Mouse (Mus musculus): Measurements from ENCODE around the gene Ctdspl.
A peak's percentile ranks its signal among the peaks of the same experiment; 100 is the strongest.

Gene Ctdspl

GRCm38 (mm10) chr9:118926111-118926650 lies at the start of gene Ctdspl:
Gene Ctdspl, plus strand, starts transcription at chr9:118926453.
- DNase-seq (ENCODE audit: low spot score in 2 of 2), result peak; percentile 45 to 46

DNA sequence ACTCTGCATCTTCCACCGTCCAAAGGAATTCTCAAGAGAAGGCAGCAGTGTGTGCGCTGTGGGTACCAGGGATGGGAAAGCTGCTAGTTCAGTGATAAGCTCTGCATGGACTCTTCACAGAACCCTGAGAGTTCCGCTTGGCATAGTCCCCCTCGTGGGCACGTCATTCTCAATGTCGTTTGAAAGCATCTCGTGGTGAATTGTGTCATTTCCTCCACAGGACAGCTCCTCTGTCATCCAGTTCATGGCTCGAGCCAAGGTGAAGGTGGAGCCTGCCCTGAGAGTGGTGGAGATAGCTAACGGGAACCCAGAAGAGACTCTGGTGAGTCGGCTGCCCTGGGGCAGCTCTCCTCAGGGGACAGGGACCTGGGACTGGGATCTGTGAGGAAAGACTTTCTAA lies 49.4 kb upstream of the Ctdspl start:
- DNase-seq (ENCODE audit: low spot score in 2 of 2), result no peak

DNA sequence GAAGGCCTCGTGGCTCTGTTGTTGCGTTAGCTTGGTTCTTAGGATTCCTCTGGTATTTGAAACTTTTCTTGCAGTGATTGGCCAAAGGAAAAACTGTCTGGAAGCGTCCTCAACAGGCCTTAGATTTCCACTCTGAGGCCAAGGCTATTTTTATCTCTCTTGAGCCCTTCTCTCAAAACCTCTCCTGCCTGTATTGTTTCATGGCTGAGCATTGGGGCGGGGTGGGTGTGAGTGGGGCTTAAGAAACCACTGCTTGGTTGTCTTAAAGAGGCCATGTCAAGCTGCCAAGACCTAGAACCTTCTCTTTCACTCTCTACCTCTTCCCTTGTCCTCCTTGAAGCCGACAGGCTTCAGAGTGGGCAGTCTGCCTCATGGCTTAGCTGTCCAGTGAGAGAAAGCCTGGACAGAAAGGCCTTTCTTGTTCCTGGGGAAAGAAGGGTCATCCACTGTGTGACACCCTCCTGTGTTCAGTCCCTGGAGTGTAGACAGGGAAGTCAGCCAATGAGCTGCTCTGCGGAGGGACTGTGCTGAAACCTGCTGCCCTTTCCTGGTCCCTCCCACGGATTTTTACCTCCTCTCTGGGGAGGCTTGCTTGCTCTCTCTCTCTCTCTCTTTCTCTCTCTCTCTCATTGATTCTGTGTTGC lies 48.8 kb upstream of the Ctdspl start:
- no peak for DNase-seq (ENCODE audit: low spot score in 2 of 2)

DNA sequence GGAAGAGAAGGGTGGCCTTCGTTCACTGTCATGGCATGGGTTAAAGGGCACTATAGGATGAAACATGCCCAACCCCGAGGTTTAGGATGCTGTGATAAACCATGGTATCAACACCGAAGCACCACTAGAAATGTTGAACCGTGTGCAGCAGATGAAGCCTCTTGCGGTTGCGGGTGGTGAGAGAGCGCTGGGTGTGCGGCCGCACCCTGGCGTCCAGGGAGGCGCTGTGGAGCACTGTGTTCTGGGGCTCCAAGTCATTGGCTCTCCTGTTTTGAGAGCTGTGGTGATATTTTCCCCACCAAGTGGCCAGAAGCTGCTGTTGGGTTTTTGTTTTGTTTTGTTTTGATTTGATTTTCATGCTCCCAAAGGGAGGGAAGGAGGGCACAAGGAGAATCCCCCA lies 47.7 kb upstream of the Ctdspl start:
- no peak for DNase-seq (ENCODE audit: low spot score in 2 of 2)

DNA sequence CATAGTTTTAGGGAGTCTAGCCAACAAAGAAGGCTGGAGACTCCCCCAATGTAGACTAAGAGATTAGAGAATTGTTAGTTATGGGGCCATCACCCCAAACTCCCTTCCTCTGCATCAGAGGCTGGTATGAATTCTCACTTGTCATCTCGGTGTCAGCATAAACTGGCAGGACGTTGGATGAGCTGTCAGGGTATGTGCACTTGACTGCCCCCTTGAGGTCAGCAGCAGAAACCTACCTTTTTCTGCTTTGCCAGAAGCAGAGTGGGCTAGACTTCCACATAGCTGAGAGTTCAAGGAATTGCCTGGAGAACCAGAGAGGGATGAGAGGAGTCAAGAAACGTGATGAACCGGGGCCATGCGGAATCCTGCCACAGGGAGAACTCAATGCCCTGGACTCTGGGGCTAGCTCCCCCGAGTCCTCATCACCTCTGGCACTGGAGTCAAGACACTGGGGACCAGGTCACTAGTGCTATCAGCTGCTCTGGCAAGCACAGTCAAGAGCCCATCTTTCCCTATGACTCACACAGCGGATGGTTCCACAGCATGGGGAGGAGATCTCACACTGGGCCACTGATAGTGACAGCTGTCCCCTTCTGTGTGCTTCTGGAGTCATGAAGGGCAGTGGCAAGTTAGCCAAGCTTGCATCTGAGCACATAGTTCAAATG lies 44.8 kb upstream of the Ctdspl start:
- no peak for DNase-seq (ENCODE audit: low spot score in 2 of 2)

DNA sequence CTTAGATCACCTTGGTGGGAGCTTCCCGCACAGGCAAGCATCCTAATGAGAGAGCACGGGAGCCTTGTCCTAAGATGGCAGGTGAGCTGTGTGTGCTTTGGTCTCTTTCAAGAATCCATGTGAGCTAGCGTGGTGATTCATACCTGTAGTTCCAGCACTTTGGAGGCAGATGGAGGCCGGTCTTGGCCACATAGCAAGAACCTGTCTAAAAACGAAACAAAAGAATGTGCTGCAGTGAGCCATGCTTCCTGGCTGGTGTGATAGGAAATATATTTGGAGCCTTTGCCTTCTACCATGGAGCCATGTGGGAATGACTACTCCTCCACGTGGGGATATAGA lies 44.3 kb upstream of the Ctdspl start:
- no peak for DNase-seq (ENCODE audit: low spot score in 2 of 2)

DNA sequence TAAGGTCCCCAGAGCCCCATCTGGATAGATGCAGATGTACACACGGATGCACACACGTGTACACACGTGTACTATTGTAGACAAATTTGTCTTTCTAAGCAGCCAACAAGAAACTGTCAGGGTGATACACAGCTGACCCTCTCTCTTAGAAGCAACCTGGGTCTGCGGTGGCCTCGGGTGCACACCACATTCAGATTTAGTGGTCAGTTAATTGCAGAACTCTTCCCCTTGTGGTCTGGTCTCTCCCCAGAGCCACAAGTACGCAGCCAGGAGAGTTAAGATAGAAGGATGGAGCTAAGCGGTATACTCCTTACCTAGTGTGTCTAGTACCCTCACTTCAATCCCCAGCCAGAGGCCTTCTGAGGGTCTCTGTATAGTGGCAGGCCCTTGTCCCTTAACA lies 43.1 kb upstream of the Ctdspl start:
- no peak for DNase-seq (ENCODE audit: low spot score in 2 of 2)

DNA sequence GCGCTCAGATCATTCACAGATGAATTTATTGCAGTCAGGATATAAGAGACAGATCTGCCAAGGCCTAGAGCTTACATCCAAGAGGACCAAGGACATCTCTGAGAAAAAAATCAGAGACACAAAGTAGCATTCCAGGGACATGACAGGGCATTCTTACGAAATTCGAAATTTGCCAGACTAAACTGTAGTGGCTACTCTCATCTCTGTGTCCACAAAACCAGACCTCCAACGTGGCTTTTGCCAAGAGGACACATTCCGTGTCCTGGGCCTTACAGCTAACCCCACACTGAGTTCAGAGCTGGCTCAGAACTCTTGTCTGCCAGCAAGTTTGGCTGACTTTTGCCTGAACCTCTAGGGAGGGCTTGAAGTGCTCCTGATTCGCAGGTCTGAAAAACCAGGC lies 40.5 kb upstream of the Ctdspl start:
- DNase-seq (ENCODE audit: low spot score in 2 of 2), result no peak

- no peak for DNase-seq (ENCODE audit: low spot score in 2 of 2)
These were observed 39.1 kb upstream of the Ctdspl start for GRCm38 (mm10) chr9:118887201-118887600.

DNA sequence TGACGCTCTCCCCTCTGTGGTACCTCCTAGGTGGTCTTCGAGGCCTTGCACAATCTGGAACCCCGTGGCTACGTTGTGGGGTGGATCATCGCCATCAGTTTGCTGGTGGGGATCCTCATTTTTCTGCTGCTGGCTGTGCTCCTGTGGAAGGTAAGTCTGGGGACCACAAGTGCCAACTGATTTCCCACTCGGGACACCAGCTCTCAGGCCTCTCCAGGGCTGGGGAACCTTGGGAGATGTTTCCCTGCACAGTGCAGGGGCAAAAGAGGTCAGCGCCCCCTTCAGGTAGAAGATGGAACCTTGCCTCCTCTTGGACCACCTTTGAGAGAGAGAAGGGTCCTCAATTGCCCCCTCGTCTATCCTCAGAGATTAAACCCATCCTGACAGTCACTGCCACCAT lies 38.5 kb upstream of the Ctdspl start:
- DNase-seq (ENCODE audit: low spot score in 2 of 2), result no peak

- DNase-seq (ENCODE audit: low spot score in 2 of 2), result no peak
These were observed 36.1 kb upstream of the Ctdspl start for GRCm38 (mm10) chr9:118890149-118890548.

DNA sequence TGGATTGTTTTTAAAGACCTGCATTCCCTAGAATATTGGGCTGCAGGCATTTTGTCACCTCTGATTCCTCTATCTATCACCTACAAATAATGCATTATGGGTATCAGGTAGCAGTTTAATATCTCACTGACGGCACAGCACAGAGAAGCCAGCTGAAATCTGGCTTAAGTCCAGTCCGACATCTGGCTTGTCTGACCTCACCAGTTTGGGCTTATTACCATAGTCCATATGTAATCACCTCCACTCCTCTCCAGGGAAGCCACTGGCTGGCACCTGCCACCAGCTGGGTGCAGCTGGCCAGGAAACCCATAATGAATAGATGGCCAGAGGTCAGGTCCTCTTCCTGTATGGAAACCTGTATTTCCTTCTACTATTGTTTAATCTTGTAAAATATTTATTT lies 35.6 kb upstream of the Ctdspl start:
- DNase-seq (ENCODE audit: low spot score in 2 of 2), result no peak

DNA sequence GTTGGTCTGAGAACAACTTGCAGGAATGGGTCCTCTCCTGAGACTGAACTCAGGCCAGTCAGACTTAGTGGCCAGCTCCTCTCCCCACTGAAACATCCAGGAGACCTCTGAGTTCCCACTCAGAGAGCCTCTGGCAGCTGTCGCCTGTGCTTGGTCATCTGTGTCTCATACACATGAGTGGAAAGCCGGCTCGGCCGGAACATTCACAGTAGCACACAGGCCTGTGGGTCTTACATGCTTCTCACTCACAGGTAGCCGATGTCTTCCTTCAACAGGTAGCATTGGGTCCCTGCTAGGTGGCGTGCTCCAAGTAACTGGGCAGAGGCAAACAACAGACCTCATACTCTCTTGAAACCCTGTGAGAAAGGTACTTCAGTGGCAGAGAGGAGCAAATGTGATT lies 35.2 kb upstream of the Ctdspl start:
- DNase-seq (ENCODE audit: low spot score in 2 of 2), result no peak

DNA sequence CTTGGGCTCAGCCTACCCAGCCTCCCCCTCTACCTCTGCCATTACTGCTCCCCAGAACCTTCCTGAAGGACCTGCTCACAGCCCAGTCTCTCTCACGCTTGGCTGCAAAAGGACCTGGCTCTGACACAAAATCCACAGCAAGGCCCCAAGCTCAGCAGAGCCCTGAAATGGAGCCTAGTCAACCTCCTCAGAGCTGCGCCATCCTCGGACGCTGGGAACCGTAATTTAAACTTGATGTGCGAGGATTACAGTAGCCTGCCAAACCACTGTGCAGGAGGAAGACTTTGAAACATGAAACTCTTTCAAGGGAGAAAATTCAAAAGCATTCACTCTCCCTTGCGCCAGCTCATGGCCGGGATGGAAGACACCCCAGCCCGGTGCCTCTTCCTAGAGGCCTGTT lies 34.7 kb upstream of the Ctdspl start:
- DNase-seq (ENCODE audit: low spot score in 2 of 2), result no peak

DNA sequence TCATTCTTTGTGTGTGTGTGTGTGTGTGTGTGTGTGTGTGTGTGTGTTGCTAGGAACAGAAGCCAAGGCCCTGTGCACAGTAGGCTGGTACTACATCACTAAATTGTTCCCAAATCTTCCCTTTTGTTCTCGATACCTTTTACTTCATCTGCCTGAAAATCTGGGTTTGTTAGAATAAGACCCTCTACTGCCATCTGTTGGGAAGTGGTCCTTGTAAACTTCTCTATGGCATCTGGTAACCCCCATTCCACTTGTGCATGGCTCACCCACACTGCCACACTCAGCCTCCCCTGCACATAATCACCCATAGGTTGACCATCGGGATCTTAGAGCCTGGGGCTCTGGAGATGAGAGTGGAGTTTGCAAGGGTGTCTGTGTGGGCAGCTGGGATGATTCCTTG lies 31.2 kb upstream of the Ctdspl start:
- DNase-seq (ENCODE audit: low spot score in 2 of 2), result no peak

- DNase-seq (ENCODE audit: low spot score in 2 of 2), result no peak
These were observed 25.6 kb upstream of the Ctdspl start for GRCm38 (mm10) chr9:118900677-118901076.

- DNase-seq (ENCODE audit: low spot score in 2 of 2), result no peak
These were observed 24.3 kb upstream of the Ctdspl start for GRCm38 (mm10) chr9:118901917-118902316.

GRCm38 (mm10) chr9:118907934-118908620 lies 18.2 kb upstream of the Ctdspl start:
- peak; percentile 77 to 78 for DNase-seq (ENCODE audit: low spot score in 2 of 2)

GRCm38 (mm10) chr9:118913048-118913447 lies 13.2 kb upstream of the Ctdspl start:
- no peak for DNase-seq (ENCODE audit: low spot score in 2 of 2)

DNA sequence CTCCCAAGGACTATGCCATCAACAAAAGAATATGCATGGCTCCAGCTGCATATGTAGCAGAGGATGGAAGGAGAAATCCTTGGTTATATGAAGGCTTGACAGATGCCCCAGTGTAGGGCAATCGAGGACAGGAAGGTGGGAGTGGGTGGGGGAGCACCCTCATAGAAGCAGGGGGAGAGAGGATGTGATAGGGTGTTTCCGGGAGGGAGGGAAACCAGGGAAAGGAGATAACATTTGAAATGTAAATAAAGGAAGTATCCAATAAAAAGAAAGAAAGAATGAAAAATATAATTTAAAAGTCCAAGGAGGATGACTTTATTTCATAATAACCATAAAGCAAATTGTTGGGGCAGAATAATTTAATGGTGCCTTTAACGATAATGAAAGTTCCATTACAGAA lies 12.6 kb upstream of the Ctdspl start:
- DNase-seq (ENCODE audit: low spot score in 2 of 2), result no peak

DNA sequence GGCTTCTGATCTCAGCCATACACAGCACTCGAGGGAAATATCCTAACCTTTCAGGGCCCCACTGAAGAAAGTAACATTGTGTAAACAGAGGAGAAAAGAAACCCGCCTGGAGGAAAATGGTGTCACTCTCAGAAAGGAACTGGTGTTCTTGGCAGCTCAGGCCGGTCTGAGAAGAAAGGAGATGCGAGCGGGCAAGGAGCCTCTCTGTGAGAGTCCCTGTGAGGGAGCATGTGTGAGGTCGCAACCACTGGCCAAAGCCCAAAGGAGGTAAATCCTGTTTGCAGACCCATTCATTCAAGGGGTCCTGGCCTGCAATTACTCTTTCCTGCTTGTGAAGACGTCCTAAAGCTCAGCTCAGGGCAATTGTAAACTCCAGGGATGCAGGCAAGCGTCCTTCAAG lies 11.7 kb upstream of the Ctdspl start:
- DNase-seq (ENCODE audit: low spot score in 2 of 2), result no peak

GRCm38 (mm10) chr9:118915290-118915689 lies 11.0 kb upstream of the Ctdspl start:
- DNase-seq (ENCODE audit: low spot score in 2 of 2), result no peak

GRCm38 (mm10) chr9:118919672-118920186 lies 6.5 kb upstream of the Ctdspl start:
- DNase-seq (ENCODE audit: low spot score in 2 of 2), result peak in 1 of 2 experiments; percentile 38

Data from right cerebral cortex, postnatal 36 days (tissue).